Mouse (Mus musculus) cortical plate, adult 2 months (tissue): Measurements from ENCODE around the gene Ctbp2. TPM values are rescaled to one million over a fixed set of nuclear protein-coding genes. Genes with fewer than 3 reads are reported as not detected.

ENCODE experiments used
- H3K27ac ChIP-seq: fragments of 200-500 bp; 2 replicates; pipeline ENCODE4 v1.5.1; 2012; ENCODE audit warnings: low read length, control low read depth, inconsistent platforms; ENCODE audit not compliant: insufficient read depth
- H3K4me1 ChIP-seq: fragments of 200-500 bp; 2 replicates; pipeline ENCODE4 v1.6.1; 2011; ENCODE audit warnings: low read length; ENCODE audit not compliant: control insufficient read depth, insufficient read depth
- H3K4me3 ChIP-seq: fragments of 200-500 bp; 2 replicates; pipeline ENCODE4 v1.5.1; 2011; ENCODE audit warnings: mild to moderate bottlenecking, low read length, control low read depth; ENCODE audit not compliant: insufficient read depth
- CTCF ChIP-seq: fragments of 200-500 bp; IDR thresholded peaks from 2 replicates; pipeline ENCODE4 v1.5.1; 2011; ENCODE audit warnings: mild to moderate bottlenecking, control low read depth, low read length; ENCODE audit not compliant: insufficient read depth; ENCODE audit errors: extremely low read depth
- POLR2A ChIP-seq: fragments of 200-500 bp; IDR thresholded peaks from 2 replicates; pipeline ENCODE4 v1.6.1; 2011; ENCODE audit warnings: mild to moderate bottlenecking, low read length, control low read depth; ENCODE audit not compliant: insufficient read depth; ENCODE audit errors: extremely low read depth
- polyA plus RNA-seq: library from polyadenylated mRNA; depleted of rRNA; stranded (reverse); fragments of >200 nt; gene quantifications from 2 replicates; pipeline ENCODE4 v1.2.3, GENCODE M21; 2012

The Ctbp2 gene
- polyA plus RNA-seq, 1 experiment = 26.6 TPM

DNA sequence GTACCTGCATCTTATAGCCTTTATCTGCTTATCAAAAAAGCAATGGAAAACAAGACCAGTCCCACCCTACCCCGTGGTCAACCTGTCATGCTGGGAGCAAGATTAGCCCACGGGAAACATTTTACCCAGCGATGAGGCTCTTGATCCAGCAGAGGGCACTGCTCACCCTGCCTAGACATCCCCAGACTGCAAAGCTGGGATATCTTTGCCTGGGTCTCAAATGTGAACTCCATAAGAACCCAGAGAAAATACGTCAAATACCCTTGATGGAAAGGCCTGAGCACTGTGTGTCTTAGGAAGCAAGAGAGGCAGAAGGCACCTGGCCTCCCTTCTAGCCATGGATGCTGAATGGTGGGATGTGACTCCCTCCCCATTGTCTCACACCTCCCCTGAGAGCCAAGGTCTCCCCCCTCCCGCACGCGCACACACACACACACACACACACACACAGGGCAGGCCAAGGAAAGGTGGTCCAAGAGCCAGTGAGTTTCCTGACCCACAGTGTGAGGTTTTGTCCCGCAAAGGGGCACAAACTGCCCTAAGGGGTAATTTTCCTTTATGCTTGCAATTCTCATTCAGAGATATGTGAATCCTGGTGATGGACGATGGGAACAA is 91.5 kb downstream of the Ctbp2 start:
- TF ChIP-seq POLR2A (no peak), CTCF (peak; percentile 91)
- Histone ChIP-seq H3K4me3 (no peak overlapping the region), H3K27ac (no peak overlapping the region), H3K4me1 (no peaks in the 10 kb centered on the region; the same call in 1 of the 2 replicates)

DNA sequence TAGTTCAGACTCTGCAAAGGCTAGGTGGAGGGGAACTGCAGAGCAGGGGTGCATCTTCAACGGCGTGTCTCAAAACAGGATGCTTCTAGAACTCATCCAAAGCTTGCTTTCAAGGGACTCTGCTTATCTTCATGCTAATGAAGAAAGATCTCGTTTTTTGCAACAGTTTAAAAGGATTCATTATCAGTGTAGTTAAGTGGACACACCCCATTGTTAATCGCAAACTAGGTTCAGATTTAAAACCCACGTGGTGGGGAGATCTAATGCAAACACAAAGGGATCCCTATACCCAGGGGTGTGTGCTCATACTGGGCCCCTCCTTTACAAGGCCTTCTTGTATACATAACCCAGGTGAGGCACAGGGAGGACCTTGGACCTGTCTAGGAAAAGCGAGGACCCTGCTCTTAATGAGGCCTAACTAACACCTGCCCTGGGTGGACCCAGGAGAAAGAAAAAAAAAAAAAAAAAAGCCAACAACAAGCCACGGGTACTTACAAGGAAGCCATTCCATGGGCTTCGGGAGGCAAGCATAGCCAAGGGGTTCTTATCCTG is 94.6 kb downstream of the Ctbp2 start:
- H3K4me3 ChIP-seq = no peak overlapping the region
- no peak overlapping the region for H3K27ac ChIP-seq
- TF ChIP-seq POLR2A = no peak
- TF ChIP-seq CTCF = no peak
- H3K4me1 ChIP-seq = no peaks in the 10 kb centered on the region; the same call in 1 of the 2 replicates

DNA sequence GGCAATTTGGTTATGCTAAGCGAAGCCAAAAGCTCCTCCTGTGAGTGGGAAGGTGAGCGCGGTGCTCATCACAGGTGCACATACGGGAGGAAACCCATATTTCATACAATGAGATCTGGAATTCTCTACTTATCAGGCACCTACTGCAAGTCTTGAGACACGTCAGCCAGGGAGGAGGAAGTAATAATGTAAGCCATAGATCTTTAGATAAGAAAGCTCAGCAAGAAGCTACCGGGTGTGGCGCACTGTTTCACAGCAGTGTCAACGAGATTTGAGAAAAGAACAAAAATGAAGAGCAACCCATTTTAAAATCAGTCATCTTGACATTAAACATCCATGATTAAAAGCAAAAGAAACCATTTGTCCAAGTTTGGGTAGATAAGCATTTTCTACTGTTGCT is 95.2 kb downstream of the Ctbp2 start:
- H3K4me3 ChIP-seq = no peak overlapping the region
- no peak overlapping the region for H3K27ac ChIP-seq
- no peak for TF ChIP-seq CTCF
- no peak for TF ChIP-seq POLR2A
- H3K4me1 ChIP-seq = no peaks in the 10 kb centered on the region; the same call in 1 of the 2 replicates

DNA sequence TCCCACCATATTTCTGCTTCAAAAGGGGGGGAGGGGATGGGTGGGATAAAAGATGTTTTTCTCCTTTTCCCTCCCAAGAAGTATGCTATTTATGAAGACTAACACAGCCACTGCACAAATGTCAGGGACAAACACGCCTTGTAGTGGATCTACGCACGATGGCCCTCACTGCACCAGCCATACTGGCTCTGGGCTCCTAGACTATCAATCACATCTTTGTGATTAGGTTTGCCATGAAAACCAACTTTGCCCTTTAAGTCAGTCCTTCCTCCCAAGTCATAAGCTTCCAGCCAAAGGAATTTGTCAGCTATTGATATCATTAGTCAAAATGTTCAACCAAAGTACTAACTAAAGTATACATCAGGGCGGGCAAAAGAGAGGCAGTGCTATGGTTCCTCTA is 96.2 kb downstream of the Ctbp2 start:
- Histone ChIP-seq H3K4me3 (no peak overlapping the region), H3K4me1 (no peaks in the 10 kb centered on the region; the same call in 1 of the 2 replicates), H3K27ac (no peak overlapping the region)
- TF ChIP-seq CTCF = no peak

DNA sequence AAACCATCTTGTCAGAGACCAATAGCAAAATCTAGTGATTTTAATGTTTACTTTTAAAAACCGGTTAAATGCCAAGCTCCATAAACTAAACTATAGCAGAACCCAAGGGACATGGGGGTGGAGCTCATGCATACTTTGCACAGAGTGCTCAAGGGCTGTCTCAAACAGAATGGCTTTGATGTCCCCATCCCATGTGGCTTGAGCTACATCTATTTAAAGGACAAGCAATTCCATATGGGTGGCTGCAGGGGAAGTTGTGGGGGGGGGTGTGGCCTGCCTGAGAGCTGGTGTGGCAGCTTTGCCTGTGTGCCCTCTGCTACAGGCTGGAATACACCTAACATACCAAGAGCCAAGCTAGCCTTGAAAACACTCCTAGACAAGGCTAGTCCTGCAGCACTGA is 99.5 kb downstream of the Ctbp2 start:
- Histone ChIP-seq H3K27ac (no peak overlapping the region), H3K4me1 (peaks cover 2% of the 10 kb centered on the region; the same call in 1 of the 2 replicates), H3K4me3 (no peak overlapping the region)
- TF ChIP-seq CTCF (no peak), POLR2A (no peak)

DNA sequence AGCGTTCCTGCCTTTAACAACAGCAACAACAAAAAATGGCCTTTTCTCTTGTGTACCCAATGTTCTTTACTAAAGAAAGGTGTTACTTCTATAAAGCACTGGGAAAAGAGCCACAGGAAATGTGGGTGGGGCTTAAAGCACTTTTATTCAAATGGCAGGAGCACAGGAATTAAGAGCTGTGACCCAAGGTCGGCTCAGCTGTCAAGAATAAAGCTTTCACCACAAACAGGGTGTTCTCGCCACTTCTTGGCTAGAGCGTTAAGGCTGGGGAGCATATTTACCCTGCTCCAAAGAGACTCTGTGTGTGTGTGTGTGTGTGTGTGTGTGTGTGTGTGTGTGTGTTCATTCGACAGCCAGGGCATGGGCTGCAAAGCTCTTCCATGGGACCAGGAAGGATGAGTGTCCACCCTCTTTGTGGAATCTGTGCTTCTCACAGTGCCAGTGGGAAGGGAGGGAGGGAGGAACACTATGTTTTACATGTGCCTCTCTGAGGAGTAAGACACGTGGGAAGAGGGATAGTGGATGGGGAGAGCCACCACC is 104.6 kb downstream of the Ctbp2 start:
- Histone ChIP-seq H3K27ac (no peak overlapping the region), H3K4me3 (no peak overlapping the region), H3K4me1 (peaks cover 2% of the 10 kb centered on the region)
- no peak for TF ChIP-seq CTCF
- TF ChIP-seq POLR2A = no peak

DNA sequence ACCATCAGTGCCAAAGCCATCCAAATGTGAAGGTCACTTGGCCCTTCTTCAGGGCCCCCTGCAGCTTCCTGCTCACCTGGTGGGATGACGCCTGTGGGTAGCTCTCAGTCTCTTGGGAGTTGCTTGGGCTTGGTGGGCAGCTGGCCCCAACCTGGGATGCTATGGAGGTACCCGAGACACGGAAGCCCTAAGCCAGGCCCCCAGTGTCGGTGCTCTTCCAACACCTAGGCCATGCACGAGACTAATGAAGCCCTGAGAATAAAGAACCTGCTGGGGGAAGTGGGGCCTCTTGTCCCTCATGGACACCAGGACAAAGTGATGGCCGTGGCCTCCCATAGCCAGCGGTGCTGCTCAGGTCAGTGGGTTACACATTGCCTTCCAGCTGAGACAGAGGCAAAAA is 105.2 kb downstream of the Ctbp2 start:
- Histone ChIP-seq H3K4me3 (no peak overlapping the region), H3K27ac (no peak overlapping the region), H3K4me1 (peaks cover 2% of the 10 kb centered on the region)
- no peak for TF ChIP-seq POLR2A
- TF ChIP-seq CTCF = no peak

DNA sequence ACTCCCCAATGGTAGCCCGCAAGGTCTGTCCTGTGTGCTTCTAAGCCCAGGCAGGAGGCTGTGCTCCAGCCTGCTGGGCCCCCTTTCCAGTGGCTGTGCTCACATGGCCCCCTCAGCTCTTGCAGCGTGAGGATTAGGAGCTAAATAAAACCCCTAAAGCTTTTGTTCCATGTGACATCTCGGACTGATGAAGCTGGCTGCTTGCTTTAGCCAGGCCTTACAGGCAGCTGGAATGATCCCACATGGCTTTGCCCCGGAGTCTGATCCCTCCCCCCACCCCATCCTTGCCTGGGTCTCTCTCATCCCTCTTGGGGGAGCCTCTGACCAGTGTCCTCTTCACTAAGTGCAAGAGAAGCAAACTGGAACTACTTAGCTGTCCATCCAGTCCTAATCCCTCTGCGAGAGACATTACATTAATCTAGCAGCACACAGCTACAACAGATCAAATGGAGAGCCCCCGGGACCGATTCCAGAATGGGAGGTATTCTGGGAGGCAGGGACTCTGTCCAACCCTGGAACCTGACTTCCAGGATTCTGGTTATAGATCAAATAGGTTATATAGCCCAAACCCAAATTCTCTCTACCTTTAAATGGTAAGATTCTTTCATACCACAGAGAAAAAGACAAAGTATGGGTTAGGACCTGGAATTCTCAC is 108.6 kb downstream of the Ctbp2 start:
- Histone ChIP-seq H3K4me1 (peaks cover 7% of the 10 kb centered on the region), H3K27ac (no peak overlapping the region), H3K4me3 (no peak overlapping the region)
- TF ChIP-seq CTCF (no peak), POLR2A (no peak)

DNA sequence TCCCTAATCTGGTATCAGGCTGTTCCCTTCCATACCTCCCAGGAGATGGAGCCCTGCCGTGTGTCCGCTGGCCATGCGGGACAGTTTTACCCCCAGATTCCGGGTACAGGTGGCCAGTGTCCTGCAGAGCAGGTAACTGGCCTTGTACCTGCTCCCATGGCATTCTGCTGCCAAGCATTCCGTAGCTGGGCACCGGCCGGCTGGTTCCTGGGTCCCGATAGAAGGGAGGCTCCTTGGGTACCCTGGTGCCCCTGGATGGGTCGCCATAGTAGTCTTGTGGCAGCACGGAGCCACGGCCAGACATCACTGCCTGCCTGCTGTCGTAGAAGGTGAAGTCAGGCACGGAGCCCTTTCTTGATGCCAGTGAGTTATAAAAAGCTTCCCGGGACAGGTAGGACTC is 109.5 kb downstream of the Ctbp2 start:
- TF ChIP-seq CTCF (no peak), POLR2A (no peak)
- Histone ChIP-seq H3K4me3 (no peak overlapping the region), H3K4me1 (peaks cover 6% of the 10 kb centered on the region; the same call in 1 of the 2 replicates), H3K27ac (no peak overlapping the region)

DNA sequence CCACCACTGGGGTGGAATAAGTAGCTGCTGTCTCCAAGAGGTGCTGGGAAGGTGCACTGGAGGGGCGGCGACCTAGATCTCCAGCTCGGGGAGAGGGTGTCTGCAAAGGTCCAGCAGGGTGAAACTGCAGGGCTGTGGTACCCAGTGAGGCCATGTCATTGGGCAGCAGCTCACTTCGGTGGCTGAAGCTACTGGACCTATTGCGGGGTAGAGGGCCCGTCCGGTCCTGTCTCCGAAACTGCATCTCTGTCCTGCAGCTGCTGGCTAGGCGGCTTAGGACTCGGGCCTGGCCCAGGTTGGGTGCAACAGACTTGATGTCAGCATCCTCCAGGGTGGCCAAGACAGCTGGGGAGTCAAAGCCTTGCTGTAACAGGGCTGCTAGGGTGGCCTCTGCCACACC is 110.2 kb downstream of the Ctbp2 start:
- Histone ChIP-seq H3K27ac (no peak overlapping the region), H3K4me1 (peaks cover 6% of the 10 kb centered on the region; the same call in 1 of the 2 replicates), H3K4me3 (no peak overlapping the region)
- TF ChIP-seq CTCF = no peak
- no peak for TF ChIP-seq POLR2A
